16 mouse cellular contexts compared by ENCODE assay signal in the genomic region with DNA sequence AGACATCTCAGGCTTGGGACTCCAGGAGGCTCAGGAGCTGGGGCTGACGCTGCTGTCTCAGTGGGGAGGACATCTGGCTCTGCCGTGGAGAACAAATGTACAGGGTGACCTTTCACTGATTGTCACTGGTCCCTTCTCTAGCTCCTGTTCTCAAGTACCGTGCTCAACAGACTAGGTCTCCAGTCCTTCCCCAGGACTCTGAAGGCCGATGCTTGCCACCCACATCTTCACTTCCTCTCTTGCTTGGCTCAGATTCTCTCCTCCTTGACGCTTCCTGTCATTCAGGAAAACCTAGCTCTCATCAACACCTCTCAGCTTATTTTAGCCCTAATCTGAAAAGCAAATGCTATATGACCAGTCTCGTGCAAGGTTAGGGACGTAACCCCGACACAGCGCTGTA. TPM values are rescaled to one million over a fixed set of nuclear protein-coding genes. Genes with fewer than 3 reads are reported as not detected.
DNase-seq lines count a peak whose midpoint lies in the region; TF ChIP-seq lines count a peak whose summit lies in the region.
"Had no signal": no experiment of that assay in that cellular context is flagged by ENCODE, and none has a peak within 500 bp of the region (broad histone marks: within the 10 kb centered on the region; RNA-seq: fewer than 3 reads in every experiment).

No protein-coding gene starts in this region.

- H3K4me1 ChIP-seq in bone marrow macrophage, adult 2 months (ENCODE audit: control insufficient read depth, insufficient read depth, low read length), result peaks cover 33% of the 10 kb centered on the region
- H3K4me1 ChIP-seq in embryonic fibroblast, embryonic 13.5 days (ENCODE audit: control insufficient read depth, insufficient read depth, low read length), result no peaks in the 10 kb centered on the region; the same call in none of the 2 replicates
- H3K4me1 ChIP-seq: neural tube, embryonic 15.5 days had no signal

- peak; percentile 38 for DNase-seq in cerebellum, adult 9-10 months
- DNase-seq in cerebellum, adult 11 months, result no peak
- no peak for DNase-seq in gastrocnemius, adult 2 months
- DNase-seq in gastrocnemius, postnatal 14 days, result no peak
- DNase-seq in B cell, adult 2 months, result no peak
- no peak for DNase-seq in adrenal gland, postnatal 4 days (ENCODE audit: low spot score in 2 of 2)
- DNase-seq: heart, postnatal 4 days; kidney, adult 18-20 months; thymus, postnatal 36 days had no signal

- intact Hi-C loops in gastrocnemius, adult 2 months (cut with DNase I), result no loop called here
- intact Hi-C loops in gastrocnemius, postnatal 14 days (cut with DNase I; ENCODE audit: low total_unique reads), result loop anchor here (10.0 kb wide), 1 partner anchor 86 kb away; no protein-coding TSS in a partner anchor

- H3K27ac ChIP-seq in gastrocnemius, adult 2 months, result peak overlapping the region; percentile 35
- H3K27ac ChIP-seq in bone marrow macrophage, adult 2 months (ENCODE audit: insufficient read depth, low read depth, low read length), result peak overlapping the region; percentile 50
- peak overlapping the region; percentile 74 for H3K27ac ChIP-seq in embryonic fibroblast, embryonic 13.5 days (ENCODE audit: insufficient read depth, low read length)
- H3K27ac ChIP-seq: forebrain, embryonic 12.5 days; heart, embryonic 15.5 days; hindbrain, embryonic 14.5 days; neural tube, embryonic 15.5 days had no signal

- no peak for TF ChIP-seq CTCF in gastrocnemius, adult 2 months (IDR thresholded peaks at IDR 0.05)
- TF ChIP-seq CTCF in bone marrow macrophage, adult 2 months (IDR thresholded peaks at IDR 0.05; ENCODE audit: low read depth, low read length), result no peak
- no peak for TF ChIP-seq CTCF in embryonic fibroblast, embryonic 13.5 days (IDR thresholded peaks at IDR 0.05; ENCODE audit: borderline replicate concordance, insufficient read depth, low read length)

- TF ChIP-seq POLR2A in bone marrow macrophage, adult 2 months (IDR thresholded peaks at IDR 0.05; ENCODE audit: borderline replicate concordance, low read depth, low read length), result no peak
- TF ChIP-seq POLR2A in embryonic fibroblast, embryonic 13.5 days (IDR thresholded peaks at IDR 0.05; ENCODE audit: low read depth, low read length), result no peak

- H3K4me3 ChIP-seq in gastrocnemius, adult 2 months, result no peak overlapping the region
- no peak overlapping the region for H3K4me3 ChIP-seq in bone marrow macrophage, adult 2 months (ENCODE audit: insufficient read depth, low read length)
- no peak overlapping the region for H3K4me3 ChIP-seq in embryonic fibroblast, embryonic 13.5 days (ENCODE audit: insufficient read depth, low read length)
- H3K4me3 ChIP-seq: forebrain, embryonic 12.5 days; heart, embryonic 15.5 days; neural tube, embryonic 15.5 days; stomach, embryonic 15.5 days had no signal

RNA-seq across cellular contexts. Expression of a gene that starts 31.0 kb away (rescaled TPM):
- 10 to 100 TPM; 16.0 to 22.6 TPM for total RNA-seq in gastrocnemius, adult 2 months (2021)
- 10 to 100 TPM; 17.6 to 20.4 TPM for total RNA-seq in gastrocnemius, postnatal 14 days (2021)
- polyA plus RNA-seq in bone marrow macrophage, adult 2 months (2012; ENCODE audit: insufficient read depth, insufficient read length, missing spikeins), result 39.2 and 44.5 TPM in 2 replicates
- 53.2 and 54.7 TPM in 2 replicates for polyA plus RNA-seq in embryonic fibroblast, embryonic 13.5 days (2011; ENCODE audit: insufficient read length, low read depth, missing spikeins)
- 10 to 100 TPM; 40.0 to 41.1 TPM for total RNA-seq in adrenal gland, postnatal 4 days (2021)

RNA-seq across cellular contexts. Expression of a gene that starts 56.0 kb away (rescaled TPM):
- total RNA-seq in gastrocnemius, adult 2 months (2021), result 10 to 100 TPM; 13.3 to 13.8 TPM
- 10 to 100 TPM; 12.8 to 13.7 TPM for total RNA-seq in gastrocnemius, postnatal 14 days (2021)
- polyA plus RNA-seq in bone marrow macrophage, adult 2 months (2012; ENCODE audit: insufficient read depth, insufficient read length, missing spikeins), result not detected in 2 replicates
- 0.35 and 1.5 TPM in 2 replicates for polyA plus RNA-seq in embryonic fibroblast, embryonic 13.5 days (2011; ENCODE audit: insufficient read length, low read depth, missing spikeins)
- 1 to 10 TPM; 2.8 to 3.1 TPM for total RNA-seq in adrenal gland, postnatal 4 days (2021)
